Mouse (Mus musculus) 3T3-L1 (cell line): Measurements from ENCODE around the gene Trappc6b.
"Not testable (repeated sequence)": the region's sequence is repeated elsewhere in the genome, so short reads cannot be mapped to it uniquely, and the experiment has no call there.

ENCODE experiments used
- DNase-seq: peaks from one replicate; pipeline ENCODE4 v3.0.0-alpha.2; 2015; ENCODE audit warnings: low read depth, low spot score

Gene Trappc6b

GRCm38 (mm10) chr12:59060993-59061595, at the start of gene Trappc6b:
Gene Trappc6b (minus strand): TSS chr12:59061472.
- peak; percentile 80 for DNase-seq

GRCm38 (mm10) chr12:59107926-59108325, 46.7 kb upstream of the Trappc6b start:
- DNase-seq: no peak

- DNase-seq: no peak
These were observed 45.2 kb upstream of the Trappc6b start for GRCm38 (mm10) chr12:59106491-59106890.

- DNase-seq: no peak
These were observed 44.6 kb upstream of the Trappc6b start for GRCm38 (mm10) chr12:59105914-59106313.

- no peak for DNase-seq
These were observed 43.5 kb upstream of the Trappc6b start for GRCm38 (mm10) chr12:59104771-59105170.

GRCm38 (mm10) chr12:59095104-59096025, 34.1 kb upstream of the Trappc6b start, which contains the start of gene Mia2:
Gene Mia2 (plus strand): TSS chr12:59095799.
- DNase-seq: no peak

GRCm38 (mm10) chr12:59093543-59093942, 32.3 kb upstream of the Trappc6b start:
- no peak for DNase-seq

GRCm38 (mm10) chr12:59086171-59086570, 24.9 kb upstream of the Trappc6b start:
- peak; percentile 52 for DNase-seq

- no peak for DNase-seq
These were observed 23.2 kb upstream of the Trappc6b start for GRCm38 (mm10) chr12:59084446-59084845.

GRCm38 (mm10) chr12:59080461-59080860, 19.2 kb upstream of the Trappc6b start:
- no peak for DNase-seq

GRCm38 (mm10) chr12:59077883-59078282, 16.6 kb upstream of the Trappc6b start:
- DNase-seq: peak; percentile 88

GRCm38 (mm10) chr12:59076996-59077395, 15.7 kb upstream of the Trappc6b start:
- peak; percentile 81 for DNase-seq

- DNase-seq: no peak
These were observed 12.8 kb upstream of the Trappc6b start for GRCm38 (mm10) chr12:59074052-59074451.

- no peak for DNase-seq
These were observed 11.0 kb upstream of the Trappc6b start for GRCm38 (mm10) chr12:59072286-59072685.

- no peak for DNase-seq
These were observed 7.5 kb upstream of the Trappc6b start for GRCm38 (mm10) chr12:59068791-59069190.

- no peak for DNase-seq
These were observed 5.8 kb upstream of the Trappc6b start for GRCm38 (mm10) chr12:59067095-59067494.

GRCm38 (mm10) chr12:59066448-59067077, 5.3 kb upstream of the Trappc6b start, which contains the start of gene Pnn:
Gene Pnn (plus strand): TSS chr12:59066884.
- peak; percentile 98 for DNase-seq

- no peak for DNase-seq
These were observed 4.5 kb upstream of the Trappc6b start for GRCm38 (mm10) chr12:59065776-59066175.

GRCm38 (mm10) chr12:59064837-59065236, 3.6 kb upstream of the Trappc6b start:
- no peak for DNase-seq

- DNase-seq: peak; percentile 42
These were observed 950 bp downstream of the Trappc6b start for GRCm38 (mm10) chr12:59060322-59060721.

- DNase-seq: not testable (repeated sequence)
These were observed 3.0 kb downstream of the Trappc6b start for GRCm38 (mm10) chr12:59058242-59058641.

GRCm38 (mm10) chr12:59056222-59056621, 5.0 kb downstream of the Trappc6b start:
- no peak for DNase-seq
